Mouse (Mus musculus) spleen, postnatal 4 days (tissue): ENCODE measurements around the gene Gm813.

Experiments
- DNase-seq, 2 experiments: peaks; one replicate each; pipeline ENCODE4 v3.0.0; 2022; ENCODE audit warnings: low spot score in 2 of 2

Gene Gm813

DNA sequence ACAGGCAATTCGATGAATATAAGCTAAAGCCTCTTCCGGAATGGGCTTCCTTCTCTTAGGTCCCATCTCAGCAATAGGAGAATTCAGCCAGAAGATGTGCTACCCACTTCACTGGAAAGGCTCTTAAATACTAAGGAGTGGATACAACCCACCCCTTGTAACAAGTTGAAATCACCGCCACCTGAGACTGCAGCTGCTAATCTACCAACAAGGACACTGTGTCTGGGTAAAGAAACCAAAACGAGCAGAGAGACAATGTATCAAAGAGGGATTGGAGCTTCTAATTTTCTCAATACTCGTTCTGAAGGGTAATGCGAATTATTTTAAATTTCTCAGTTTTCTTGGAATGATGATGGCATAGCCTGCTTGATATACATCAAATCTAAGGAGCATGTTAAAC is at the start of gene Gm813:
Gm813 (minus strand) TSS at position 101 of the 400 bp plus-strand sequence.
- no peak for DNase-seq

DNA sequence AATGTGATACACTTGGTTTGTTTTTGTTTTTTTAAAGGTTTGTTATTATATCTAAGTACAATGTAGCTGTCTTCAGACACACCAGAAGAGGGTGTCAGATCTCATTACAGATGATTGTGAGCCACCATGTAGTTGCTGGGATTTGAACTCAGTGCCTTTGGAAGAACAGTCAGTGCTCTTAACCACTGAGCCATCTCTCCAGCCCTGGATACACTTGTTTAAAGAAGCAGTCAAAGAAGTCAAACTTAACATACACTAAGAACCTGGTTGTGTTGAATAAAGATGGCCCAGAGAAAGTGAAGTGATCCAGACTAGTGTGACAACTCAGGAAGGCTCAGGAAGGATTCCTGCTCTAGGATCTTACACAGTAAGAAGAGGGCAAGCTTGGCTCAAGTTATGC is 48.4 kb upstream of the Gm813 start:
- peak in 1 of 2 experiments; percentile 39 for DNase-seq

DNA sequence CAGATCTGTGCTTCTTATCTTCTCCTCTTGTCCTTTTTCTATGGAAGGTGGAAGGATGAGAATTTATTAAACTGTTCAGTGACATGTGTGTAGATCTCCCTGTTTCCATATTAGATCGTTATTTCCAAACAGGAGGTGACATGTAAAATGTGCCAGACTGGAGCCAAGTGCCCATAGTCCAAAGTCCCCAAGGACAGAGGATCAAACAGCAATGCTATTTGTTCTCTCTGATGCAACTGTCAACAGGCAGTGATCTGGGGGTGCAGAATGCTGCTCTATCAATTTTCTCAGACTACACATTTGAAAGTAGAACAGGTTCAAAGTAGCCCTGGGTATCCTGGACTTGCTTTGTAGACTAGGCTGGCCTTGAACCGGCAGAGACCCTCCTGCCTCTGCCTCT is 47.0 kb upstream of the Gm813 start:
- DNase-seq = peak in 1 of 2 experiments; percentile 37

DNA sequence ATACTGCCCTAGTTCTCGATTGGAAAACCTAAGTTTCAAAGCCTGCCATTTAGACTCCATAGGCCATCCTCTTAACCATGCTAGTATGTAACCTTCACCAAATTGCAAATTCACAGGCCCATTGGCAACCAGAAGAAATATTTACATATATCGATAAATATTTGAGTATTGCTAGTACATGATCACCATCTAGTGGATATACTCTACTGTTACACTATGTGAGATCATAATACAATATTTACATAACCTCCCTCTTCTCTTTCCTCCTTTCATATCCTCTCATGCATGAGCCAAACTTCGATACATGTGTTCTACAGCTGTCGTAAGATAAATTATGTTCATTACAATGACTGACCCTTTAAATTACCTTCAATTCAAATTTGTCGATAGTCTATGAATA is 46.2 kb upstream of the Gm813 start:
- peak in 1 of 2 experiments; percentile 32 for DNase-seq

GRCm38 (mm10) chr16:58662287-58662791 is 45.6 kb upstream of the Gm813 start:
- no peak for DNase-seq

- DNase-seq = peak; percentile 64 to 70
Measured at GRCm38 (mm10) chr16:58661826-58662225, 45.0 kb upstream of the Gm813 start.

- DNase-seq = peak in 1 of 2 experiments; percentile 59
Measured at GRCm38 (mm10) chr16:58658668-58659067, 41.9 kb upstream of the Gm813 start.

GRCm38 (mm10) chr16:58656526-58656925 is 39.7 kb upstream of the Gm813 start:
- DNase-seq = peak in 1 of 2 experiments; percentile 54

- DNase-seq = no peak
Measured at GRCm38 (mm10) chr16:58655751-58656150, 39.0 kb upstream of the Gm813 start.

DNA sequence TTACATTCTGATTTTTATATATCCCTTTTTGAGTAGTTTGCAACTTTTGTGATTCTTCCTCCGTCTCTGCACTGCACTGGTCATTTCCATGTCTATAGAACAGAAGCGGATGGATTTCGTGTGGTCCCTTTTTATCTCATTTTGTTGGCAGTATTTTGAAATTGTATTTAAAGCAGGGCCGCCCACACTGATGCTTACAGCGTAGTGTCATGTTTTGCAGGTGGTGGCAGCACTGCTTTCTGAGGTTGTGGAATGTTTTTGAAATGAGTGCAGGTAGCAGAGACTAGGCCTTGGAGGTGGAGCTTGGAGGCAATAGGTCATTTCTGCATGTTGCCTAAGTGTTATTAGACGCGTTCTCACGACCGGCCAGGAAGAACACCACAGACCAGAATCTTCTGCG is 33.2 kb upstream of the Gm813 start:
- peak in 1 of 2 experiments; percentile 37 for DNase-seq

DNA sequence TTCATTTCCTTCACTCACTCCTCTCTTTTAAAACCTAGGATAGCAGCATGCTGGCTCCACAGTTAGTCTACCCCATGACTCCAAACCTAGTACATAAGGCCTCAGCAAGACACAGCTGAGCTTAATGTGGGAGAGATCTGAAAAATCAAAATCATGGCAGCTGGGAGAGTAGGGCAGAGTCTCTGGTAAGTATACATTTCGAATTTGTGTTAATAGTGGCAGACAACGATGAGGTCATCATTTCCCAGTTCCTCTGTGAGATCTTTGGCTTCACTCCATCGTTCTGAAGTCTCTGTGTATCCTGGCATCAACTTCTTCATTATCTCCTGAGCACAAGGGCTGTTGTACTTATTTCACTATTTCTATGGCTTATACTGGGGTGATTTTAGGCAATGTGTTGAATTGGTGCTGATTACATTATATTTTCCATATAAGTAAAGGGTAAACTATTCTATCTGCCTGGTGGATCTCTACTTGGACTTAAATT is 22.0 kb upstream of the Gm813 start, which contains the start of gene E330017A01Rik:
E330017A01Rik (minus strand) TSS at position 51 of the 487 bp plus-strand sequence.
- DNase-seq = peak in 1 of 2 experiments; percentile 44

DNA sequence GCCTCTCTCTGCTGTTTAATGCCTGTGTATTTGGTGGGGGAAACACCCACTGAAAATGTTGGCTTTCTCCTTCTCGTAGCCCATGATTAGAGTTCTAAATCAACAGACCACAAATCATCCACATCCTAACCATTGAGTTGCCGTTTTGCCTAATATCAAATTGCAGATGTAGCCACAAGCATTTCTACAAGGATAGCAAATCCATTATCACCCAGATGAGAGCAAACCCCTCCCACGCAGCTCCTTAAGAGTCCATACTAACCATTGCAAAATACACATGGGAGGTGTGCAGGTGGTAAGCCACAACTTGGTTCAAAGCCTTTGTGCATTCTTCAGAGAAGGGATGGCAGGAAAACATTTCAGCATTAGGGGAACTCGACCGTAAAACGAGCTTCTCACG is 21.2 kb upstream of the Gm813 start:
- no peak for DNase-seq

GRCm38 (mm10) chr16:58637448-58637847 is 20.7 kb upstream of the Gm813 start:
- DNase-seq = peak in 1 of 2 experiments; percentile 24

- no peak for DNase-seq
Measured at GRCm38 (mm10) chr16:58635866-58636265, 19.1 kb upstream of the Gm813 start.

DNA sequence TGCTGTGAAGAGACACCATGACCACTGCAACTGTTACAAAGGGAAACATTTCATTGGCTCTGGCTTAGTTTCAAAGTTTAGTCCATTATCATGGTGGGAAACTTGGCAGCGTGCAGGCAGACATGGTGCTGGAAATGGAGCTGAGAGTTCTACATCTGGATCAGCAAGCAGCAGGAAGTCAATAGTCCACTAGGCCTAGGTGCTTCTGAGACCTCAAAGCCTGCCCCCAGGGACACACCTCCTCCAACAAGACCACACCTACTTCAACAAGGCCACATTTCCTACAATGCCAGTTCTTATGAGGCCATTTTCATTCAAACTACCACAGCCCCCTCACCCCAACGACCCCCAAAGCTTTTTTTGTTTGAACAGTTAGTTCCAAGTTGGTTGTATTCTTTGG is 13.0 kb upstream of the Gm813 start:
- DNase-seq = no peak

- no peak for DNase-seq
Measured at GRCm38 (mm10) chr16:58628968-58629367, 12.2 kb upstream of the Gm813 start.

DNA sequence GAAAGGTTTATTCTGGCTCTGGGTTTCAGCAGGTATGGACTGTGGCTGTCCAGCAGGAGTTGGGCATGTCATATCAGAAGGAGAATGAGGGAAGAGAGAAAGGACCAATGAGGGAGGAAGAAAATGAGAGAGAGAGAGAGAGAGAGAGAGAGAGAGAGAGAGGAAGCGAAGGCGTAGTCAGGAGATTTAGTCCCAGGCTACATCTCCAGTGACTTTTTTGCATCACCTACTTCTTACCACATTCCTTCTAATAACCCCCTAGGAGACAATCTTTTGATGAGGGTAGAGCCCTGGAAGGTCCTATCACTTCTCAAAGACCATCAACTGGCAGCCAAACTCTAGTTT is 11.5 kb upstream of the Gm813 start:
- DNase-seq = no peak

GRCm38 (mm10) chr16:58627597-58628335 is 11.0 kb upstream of the Gm813 start:
- no peak for DNase-seq

DNA sequence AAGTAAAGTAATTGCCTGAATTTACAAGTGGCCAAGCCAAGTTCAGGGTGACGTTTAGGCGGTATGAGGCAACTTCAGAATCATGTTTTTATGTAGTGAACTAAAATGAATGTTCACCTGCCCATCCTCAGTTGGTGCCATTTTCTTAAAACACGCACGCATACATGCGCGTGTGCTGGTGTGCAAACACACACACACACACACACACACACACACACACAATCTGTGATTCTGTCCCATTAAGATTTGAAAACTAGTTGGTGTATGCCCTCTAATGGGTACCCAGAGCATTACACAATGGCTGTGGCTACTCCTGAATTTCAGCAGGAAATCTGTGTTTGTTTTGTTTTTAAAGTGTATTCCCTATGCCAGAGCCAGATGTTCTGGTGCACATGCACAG is 7.2 kb upstream of the Gm813 start:
- no peak for DNase-seq

GRCm38 (mm10) chr16:58623114-58623513 is 6.3 kb upstream of the Gm813 start:
- DNase-seq = no peak

- no peak for DNase-seq
Measured at GRCm38 (mm10) chr16:58622377-58622776, 5.6 kb upstream of the Gm813 start.

GRCm38 (mm10) chr16:58617346-58617745 is 568 bp upstream of the Gm813 start:
- no peak for DNase-seq

DNA sequence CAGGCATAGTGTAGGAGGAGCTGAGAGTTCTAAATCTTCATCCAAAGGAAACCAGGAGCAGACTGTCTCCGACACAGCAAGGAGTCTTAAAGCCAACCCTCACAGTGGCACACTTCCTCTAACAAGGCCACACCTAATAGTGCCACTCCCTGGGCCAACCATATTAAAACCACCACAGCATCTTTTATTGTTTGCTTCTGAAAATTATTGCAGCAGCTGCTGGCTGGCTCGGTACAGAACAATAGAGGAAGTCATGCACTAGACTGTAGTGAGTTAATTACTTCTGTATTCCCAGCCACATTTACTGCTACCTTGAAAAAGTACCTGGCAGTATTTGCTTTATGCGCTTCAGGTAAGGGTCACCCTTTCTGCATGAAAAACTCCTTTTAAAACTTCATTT is 3.8 kb downstream of the Gm813 start:
- DNase-seq = no peak
